Mouse (Mus musculus) embryonic facial prominence, embryonic 12.5 days (tissue): ENCODE measurements around the gene Gm42420. TPM values are rescaled to one million over a fixed set of nuclear protein-coding genes. Genes with fewer than 3 reads are reported as not detected.

ENCODE experiments used
- ATAC-seq: fragments of 200-750 bp; cut with Nextera tagmentation; 2 replicates; pipeline ENCODE4 v1.8.0; 2017; ENCODE audit not compliant: insufficient number of reproducible peaks, insufficient read depth, low FRiP score, low TSS enrichment
- H3K27ac ChIP-seq: fragments of 300-500 bp; sonication (generic); 2 replicates; pipeline ENCODE4 v1.5.1; 2016; ENCODE audit warnings: mild to moderate bottlenecking
- H3K27me3 ChIP-seq: fragments of 300-500 bp; sonication (generic); 2 replicates; pipeline ENCODE4 v1.6.1; 2016; ENCODE audit warnings: mild to moderate bottlenecking, moderate library complexity
- H3K36me3 ChIP-seq: fragments of 300-500 bp; sonication (generic); 2 replicates; pipeline ENCODE4 v1.6.1; 2016; ENCODE audit warnings: mild to moderate bottlenecking
- H3K4me1 ChIP-seq: fragments of 300-500 bp; sonication (generic); 2 replicates; pipeline ENCODE4 v1.6.1; 2016
- H3K4me2 ChIP-seq: fragments of 300-500 bp; sonication (generic); replicated peaks from 2 replicates; pipeline ENCODE4 v1.6.1; 2016; ENCODE audit warnings: mild to moderate bottlenecking, moderate library complexity
- H3K4me3 ChIP-seq: fragments of 300-500 bp; sonication (generic); 2 replicates; pipeline ENCODE4 v1.5.1; 2016; ENCODE audit warnings: mild to moderate bottlenecking
- H3K9ac ChIP-seq: fragments of 300-500 bp; sonication (generic); 2 replicates; pipeline ENCODE4 v1.6.1; 2016; ENCODE audit warnings: mild to moderate bottlenecking, moderate library complexity
- H3K9me3 ChIP-seq: fragments of 300-500 bp; sonication (generic); 2 replicates; pipeline ENCODE4 v1.6.1; 2016; ENCODE audit warnings: mild to moderate bottlenecking, moderate library complexity
- WGBS: fragments of 180-500 bp; shearing (Covaris S2); methylation state at CpG from one replicate; pipeline ENCODE4 v1.1.7; 2016; 5-methylcytosine and 5-hydroxymethylcytosine counted together
- polyA plus RNA-seq: library from polyadenylated mRNA; unstranded; fragments of >200 nt; fragmentation: Nextera tagmentation; extraction: Ambion mirVana; gene quantifications from 2 replicates; pipeline ENCODE4 v1.2.1, GENCODE M21; 2016

Gm42420 gene
- polyA plus RNA-seq, 1 experiment from 2014 or later: not detected

- WGBS: 70% methylated on average over 2 of the region's 2 CpGs
Measured at GRCm38 (mm10) chr6:39610207-39610606, 24.7 kb downstream of the Gm42420 start.

GRCm38 (mm10) chr6:39611296-39611695 is 25.7 kb downstream of the Gm42420 start:
- Histone ChIP-seq H3K36me3 (peaks cover 27% of the 10 kb centered on the region), H3K4me3 (no peak overlapping the region), H3K4me2 (no peak overlapping the region), H3K9ac (no peak overlapping the region), H3K27me3 (no peaks in the 10 kb centered on the region), H3K4me1 (no peaks in the 10 kb centered on the region), H3K27ac (no peak overlapping the region), H3K9me3 (no peaks in the 10 kb centered on the region)
- no peak for ATAC-seq
- 95% methylated on average over 2 of the region's 2 CpGs for WGBS

More at GRCm38 (mm10) chr6:39610207-39610606, 24.7 kb downstream of the Gm42420 start:
- no peak for ATAC-seq
- Histone ChIP-seq H3K4me1 (no peaks in the 10 kb centered on the region), H3K9me3 (no peaks in the 10 kb centered on the region), H3K27ac (no peak overlapping the region), H3K36me3 (peaks cover 18% of the 10 kb centered on the region), H3K9ac (no peak overlapping the region), H3K4me3 (no peak overlapping the region), H3K27me3 (no peaks in the 10 kb centered on the region), H3K4me2 (no peak overlapping the region)

Other genes starting within 250 kb of the Gm42420 start
- 50.5 and 58.7 TPM in 2 replicates for gene Slc37a3, start 208.1 kb upstream of the Gm42420 start, polyA plus RNA-seq
- 0.61 and 1.00 TPM in 2 replicates for gene Rab19, start 204.6 kb upstream of the Gm42420 start, polyA plus RNA-seq
- 56.4 and 59.0 TPM in 2 replicates for gene Mkrn1, start 165.3 kb upstream of the Gm42420 start, polyA plus RNA-seq
- gene Dennd2a, start 27.9 kb upstream of the Gm42420 start, polyA plus RNA-seq: 36.1 and 37.7 TPM in 2 replicates
- gene Adck2, start 11.9 kb upstream of the Gm42420 start, polyA plus RNA-seq: 40.5 and 41.1 TPM in 2 replicates
- gene Ndufb2, start 6.8 kb downstream of the Gm42420 start, polyA plus RNA-seq: 299 and 324 TPM in 2 replicates
- gene Braf, start 139.7 kb downstream of the Gm42420 start, polyA plus RNA-seq: 18.6 and 18.9 TPM in 2 replicates
- 215 and 223 TPM in 2 replicates for gene Mrps33, start 225.2 kb downstream of the Gm42420 start, polyA plus RNA-seq